In the genomic region with DNA sequence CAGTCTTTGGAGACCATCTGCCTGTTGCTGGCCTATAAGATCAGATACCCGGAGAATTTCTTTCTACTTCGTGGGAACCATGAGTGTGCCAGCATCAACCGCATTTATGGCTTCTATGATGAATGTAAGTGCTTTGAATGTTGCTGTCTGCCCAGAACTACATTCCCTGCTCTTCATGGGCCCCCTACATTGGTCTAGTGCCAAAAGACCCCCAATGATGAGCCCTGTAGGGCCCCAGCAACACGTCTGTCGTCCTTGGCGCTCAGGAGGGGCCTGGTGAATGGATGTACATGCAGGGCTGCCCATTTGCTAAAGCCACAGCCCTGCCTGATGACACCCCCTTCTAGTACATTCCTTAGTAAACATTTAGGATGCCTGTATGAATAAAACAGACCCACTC, we compare ENCODE assay signal across 8 mouse cellular contexts. TPM values are rescaled to one million over a fixed set of nuclear protein-coding genes. Genes with fewer than 3 reads are reported as not detected.
DNase-seq lines count a peak whose midpoint lies in the region; ATAC-seq and TF ChIP-seq lines count a peak whose summit lies in the region.

No protein-coding gene starts in this region.

- peaks cover 16 to 60% of the 10 kb centered on the region in 2 experiments for H3K4me1 ChIP-seq in CH12.LX (ENCODE audit: control insufficient read depth in 1 of 2, insufficient read depth in 2 of 2)
- peaks cover 38% of the 10 kb centered on the region for H3K4me1 ChIP-seq in forebrain, embryonic 15.5 days
- peaks cover 73% of the 10 kb centered on the region for H3K4me1 ChIP-seq in liver, embryonic 13.5 days (replicated peaks)

- TF ChIP-seq CTCF in gastrocnemius, adult 2 months (IDR thresholded peaks at IDR 0.05): no peak
- TF ChIP-seq CTCF in CH12.LX (conservative IDR thresholded peaks at IDR 0.05 in 1 of 2, IDR thresholded peaks at IDR 0.05 in 1 of 2; ENCODE audit: low read depth in 2 of 2, low read length in 2 of 2): no peak

- 57% methylated on average over 6 of the region's 6 CpGs for WGBS in forebrain, embryonic 15.5 days
- WGBS in liver, embryonic 13.5 days (ENCODE audit: insufficient replicate concordance): 50% methylated on average over 6 of the region's 6 CpGs

- peak overlapping the region; percentile 98; the same call in 1 of the 2 replicates for H3K27ac ChIP-seq in gastrocnemius, adult 2 months
- no peak overlapping the region for H3K27ac ChIP-seq in CH12.LX (ENCODE audit: insufficient read depth, low read depth)
- H3K27ac ChIP-seq in forebrain, embryonic 15.5 days (replicated peaks): no peak overlapping the region
- H3K27ac ChIP-seq in liver, embryonic 13.5 days: peak overlapping the region; percentile 91

- ATAC-seq in forebrain, embryonic 15.5 days (replicated peaks): no peak
- no peak for ATAC-seq in liver, embryonic 13.5 days (ENCODE audit: low read depth)

- no peaks in the 10 kb centered on the region for H3K27me3 ChIP-seq in CH12.LX (replicated peaks)
- no peaks in the 10 kb centered on the region for H3K27me3 ChIP-seq in forebrain, embryonic 15.5 days
- no peaks in the 10 kb centered on the region for H3K27me3 ChIP-seq in liver, embryonic 13.5 days

- peak overlapping the region; percentile 74 for H3K9ac ChIP-seq in CH12.LX (ENCODE audit: insufficient read depth, low read depth)
- peak overlapping the region; percentile 98 for H3K9ac ChIP-seq in forebrain, embryonic 15.5 days (replicated peaks)
- H3K9ac ChIP-seq in liver, embryonic 13.5 days: peak overlapping the region; percentile 97

- in situ Hi-C loops in CH12.LX (cut with MboI; ENCODE audit: low pct_ligation_motif_present, low pct_unique_long_range_greater_than_20kb, low sequenced_read_pairs): no loop called here

- intact Hi-C loops in gastrocnemius, adult 2 months (cut with DNase I): loop anchor here (5.0 kb wide), 1 partner anchor 66 kb away; a partner anchor contains a TSS
- intact Hi-C loops in gastrocnemius, postnatal 14 days (cut with DNase I; ENCODE audit: low total_unique reads): no loop called here

- no peak for TF ChIP-seq EP300 in CH12.LX (IDR thresholded peaks at IDR 0.05; ENCODE audit: low read length)

- H3K79me2 ChIP-seq in CH12.LX (replicated peaks; ENCODE audit: control insufficient read depth, extremely low read depth, insufficient read depth, poor library complexity, severe bottlenecking): peaks cover 45% of the 10 kb centered on the region

- no peak for TF ChIP-seq RAD21 in CH12.LX (IDR thresholded peaks at IDR 0.05; ENCODE audit: low read depth, low read length)

- H3K4me2 ChIP-seq in CH12.LX (ENCODE audit: insufficient read depth, low read depth, poor library complexity, severe bottlenecking): peak overlapping the region; percentile 52
- peak overlapping the region; percentile 87 for H3K4me2 ChIP-seq in forebrain, embryonic 15.5 days (replicated peaks)
- peak overlapping the region; percentile 90 for H3K4me2 ChIP-seq in liver, embryonic 13.5 days

- dilution Hi-C loops in CH12.LX (cut with MboI; ENCODE audit: extremely low pct_ligation_motif_present, extremely low pct_unique_long_range_greater_than_20kb, low sequenced_read_pairs): no loop called here

- TF ChIP-seq POLR2A in CH12.LX (IDR thresholded peaks at IDR 0.05; ENCODE audit: low read depth, low read length): no peak

- H3K9me3 ChIP-seq in CH12.LX (replicated peaks; ENCODE audit: low read length): no peaks in the 10 kb centered on the region
- H3K9me3 ChIP-seq in forebrain, embryonic 15.5 days: no peaks in the 10 kb centered on the region
- no peaks in the 10 kb centered on the region for H3K9me3 ChIP-seq in liver, embryonic 13.5 days (replicated peaks)

- H3K4me3 ChIP-seq in gastrocnemius, adult 2 months: peak overlapping the region; percentile 94
- peak overlapping the region; percentile 84 to 89 (median 85) for H3K4me3 ChIP-seq in CH12.LX (replicated peaks in 1 of 3; ENCODE audit: low read depth in 2 of 3, low read length in 2 of 3, poor library complexity in 1 of 3)
- peak overlapping the region; percentile 95 for H3K4me3 ChIP-seq in forebrain, embryonic 15.5 days
- H3K4me3 ChIP-seq in liver, embryonic 13.5 days (replicated peaks): peak overlapping the region; percentile 93

- peaks cover 48 to 62% of the 10 kb centered on the region in 2 experiments for H3K36me3 ChIP-seq in CH12.LX (replicated peaks in 1 of 2; ENCODE audit: control insufficient read depth in 1 of 2, insufficient read depth in 1 of 2, low read length in 1 of 2)
- peaks cover 41% of the 10 kb centered on the region for H3K36me3 ChIP-seq in forebrain, embryonic 15.5 days
- peaks cover 52% of the 10 kb centered on the region for H3K36me3 ChIP-seq in liver, embryonic 13.5 days

- no peak for DNase-seq in gastrocnemius, adult 2 months
- DNase-seq in gastrocnemius, postnatal 14 days: no peak
- no peak for DNase-seq in CH12.LX (ENCODE audit: extremely low read depth)
- no peak for DNase-seq in liver, embryonic 13.5 days
- DNase-seq in adrenal gland, postnatal 4 days (ENCODE audit: low spot score in 2 of 2): no peak
- no peak for DNase-seq in frontal cortex, postnatal 10 days (ENCODE audit: low spot score in 2 of 2)
- DNase-seq in adipocyte (ENCODE audit: low spot score): no peak

TF ChIP-seq in CH12.LX, 34 proteins besides CTCF, POLR2A, EP300 and RAD21:
- TF ChIP-seq PAX5 (IDR thresholded peaks at IDR 0.05; ENCODE audit: low read length) (no peak), POLR2AphosphoS2 (IDR thresholded peaks at IDR 0.05; ENCODE audit: low read depth, low read length) (peak; percentile 4; the same call in 1 of the 2 replicates), MAFK (IDR thresholded peaks at IDR 0.05; ENCODE audit: insufficient replicate concordance, low read length) (no peak), MEF2A (IDR thresholded peaks at IDR 0.05; ENCODE audit: borderline replicate concordance, low read depth, low read length) (no peak)
TF ChIP-seq in CH12.LX: peak in this region for 1.

RNA-seq across cellular contexts. Expression of a gene that starts 1.3 kb away (rescaled TPM):
- 100 to 1,000 TPM; 201 to 214 TPM for total RNA-seq in gastrocnemius, adult 2 months (2021)
- total RNA-seq in gastrocnemius, postnatal 14 days (2021): 100 to 1,000 TPM; 266 to 269 TPM
- total RNA-seq in CH12.LX (2012; rRNA removed): 502 and 585 TPM in 2 replicates
- total RNA-seq in CH12.LX (2014; rRNA removed): 635 and 651 TPM in 2 replicates
- 383 and 389 TPM in 2 replicates for polyA plus RNA-seq in CH12.LX (2012; ENCODE audit: insufficient read length, low read depth)
- polyA plus RNA-seq in forebrain, embryonic 15.5 days (2015; fragmentation: Nextera tagmentation; extraction: Ambion mirVana): 560 and 578 TPM in 2 replicates
- 517 and 527 TPM in 2 replicates for polyA plus RNA-seq in liver, embryonic 13.5 days (2015; fragmentation: Nextera tagmentation; extraction: Ambion mirVana)
- total RNA-seq in adrenal gland, postnatal 4 days (2021): 100 to 1,000 TPM; 464 to 467 TPM

RNA-seq across cellular contexts. Expression of a gene that starts 2.0 kb away (rescaled TPM):
- 1 to 10 TPM; 6.7 to 6.8 TPM for total RNA-seq in gastrocnemius, adult 2 months (2021)
- total RNA-seq in gastrocnemius, postnatal 14 days (2021): 1 to 10 TPM; 2.7 TPM
- total RNA-seq in CH12.LX (2012; rRNA removed) (46.3 and 57.8 TPM in 2 replicates), CH12.LX (2014; rRNA removed) (43.5 and 51.5 TPM in 2 replicates)
- 57.4 and 58.5 TPM in 2 replicates for polyA plus RNA-seq in CH12.LX (2012; ENCODE audit: insufficient read length, low read depth)
- polyA plus RNA-seq in forebrain, embryonic 15.5 days (2015; fragmentation: Nextera tagmentation; extraction: Ambion mirVana): 0.70 and 0.86 TPM in 2 replicates
- 3.7 TPM in 2 replicates for polyA plus RNA-seq in liver, embryonic 13.5 days (2015; fragmentation: Nextera tagmentation; extraction: Ambion mirVana)
- 1 to 10 TPM; 3.2 to 4.3 TPM for total RNA-seq in adrenal gland, postnatal 4 days (2021)

RNA-seq across cellular contexts. Expression of a gene that starts 8.3 kb away (rescaled TPM):
- 1 to 10 TPM; 2.8 to 3.4 TPM for total RNA-seq in gastrocnemius, adult 2 months (2021)
- total RNA-seq in gastrocnemius, postnatal 14 days (2021): 1 to 10 TPM; 3.1 to 3.4 TPM
- total RNA-seq in CH12.LX (2012; rRNA removed) (20.5 and 22.4 TPM in 2 replicates), CH12.LX (2014; rRNA removed) (11.5 and 14.3 TPM in 2 replicates)
- polyA plus RNA-seq in CH12.LX (2012; ENCODE audit: insufficient read length, low read depth): 20.0 and 21.7 TPM in 2 replicates
- polyA plus RNA-seq in forebrain, embryonic 15.5 days (2015; fragmentation: Nextera tagmentation; extraction: Ambion mirVana): 22.6 and 25.2 TPM in 2 replicates
- polyA plus RNA-seq in liver, embryonic 13.5 days (2015; fragmentation: Nextera tagmentation; extraction: Ambion mirVana): 17.4 and 20.7 TPM in 2 replicates
- 10 to 100 TPM; 14.7 to 16.2 TPM for total RNA-seq in adrenal gland, postnatal 4 days (2021)

RNA-seq across cellular contexts. Expression of a gene that starts 17.9 kb away (rescaled TPM):
- total RNA-seq in gastrocnemius, adult 2 months (2021): 10 to 100 TPM; 23.1 to 25.9 TPM
- total RNA-seq in gastrocnemius, postnatal 14 days (2021): 10 to 100 TPM; 23.4 to 27.5 TPM
- total RNA-seq in CH12.LX (2012; rRNA removed) (3.4 and 4.0 TPM in 2 replicates), CH12.LX (2014; rRNA removed) (1.7 and 1.8 TPM in 2 replicates)
- 3.8 and 4.4 TPM in 2 replicates for polyA plus RNA-seq in CH12.LX (2012; ENCODE audit: insufficient read length, low read depth)
- 3.4 and 4.2 TPM in 2 replicates for polyA plus RNA-seq in forebrain, embryonic 15.5 days (2015; fragmentation: Nextera tagmentation; extraction: Ambion mirVana)
- 0.38 and 0.43 TPM in 2 replicates for polyA plus RNA-seq in liver, embryonic 13.5 days (2015; fragmentation: Nextera tagmentation; extraction: Ambion mirVana)
- 1 to 10 TPM; 5.5 to 7.3 TPM for total RNA-seq in adrenal gland, postnatal 4 days (2021)

RNA-seq across cellular contexts. Expression of a gene that starts 20.9 kb away (rescaled TPM):
- total RNA-seq in gastrocnemius, adult 2 months (2021): under 1 TPM; 0.38 to 0.89 TPM
- 1 to 10 TPM in 1 of 2 experiments, under 1 TPM in 1; 0.58 to 1.2 TPM for total RNA-seq in gastrocnemius, postnatal 14 days (2021)
- total RNA-seq in CH12.LX (2012; rRNA removed) (0.29 and 1.0 TPM in 2 replicates), CH12.LX (2014; rRNA removed) (0.28 TPM in 1 of 2 replicates, not detected in the other)
- 0.09 TPM in 1 of 2 replicates, not detected in the other for polyA plus RNA-seq in CH12.LX (2012; ENCODE audit: insufficient read length, low read depth)
- 0.39 and 0.43 TPM in 2 replicates for polyA plus RNA-seq in forebrain, embryonic 15.5 days (2015; fragmentation: Nextera tagmentation; extraction: Ambion mirVana)
- polyA plus RNA-seq in liver, embryonic 13.5 days (2015; fragmentation: Nextera tagmentation; extraction: Ambion mirVana): 0.35 and 0.46 TPM in 2 replicates
- 10 to 100 TPM; 10.0 to 10.7 TPM for total RNA-seq in adrenal gland, postnatal 4 days (2021)

Comparison
In these comparisons a context has a peak if more than half of its experiments do, and no peak if none do; other contexts are left out.
1. H3K27ac ChIP-seq: peak in gastrocnemius, adult 2 months (single experiment) and liver, embryonic 13.5 days (single experiment); none in CH12.LX (single experiment) and forebrain, embryonic 15.5 days (single experiment).
2. RNA of a gene that starts 2.0 kb away (total RNA-seq): 43.5 to 57.8 TPM in CH12.LX; 6.7 to 6.8 TPM in gastrocnemius, adult 2 months, 3.2 to 4.3 TPM in adrenal gland, postnatal 4 days and 2.7 TPM in gastrocnemius, postnatal 14 days; every median in the first group is over 4 times any median in the second.
3. Peak in every context shown above with its lines, with median percentiles within 50 percentile points of each other: H3K4me3 ChIP-seq, H3K4me2 ChIP-seq and H3K9ac ChIP-seq.